In genomic region chr12:73982533-73982932, GRCm38 (mm10) we compare ENCODE assay signal across 9 mouse cellular contexts. TPM values are rescaled to one million over a fixed set of nuclear protein-coding genes. Genes with fewer than 3 reads are reported as not detected.
A peak's percentile ranks its signal among the peaks of the same experiment; 100 is the strongest.
DNase-seq lines count a peak whose midpoint lies in the region; ATAC-seq and TF ChIP-seq lines count a peak whose summit lies in the region.
"Had no signal": no experiment of that assay in that cellular context is flagged by ENCODE, and none has a peak within 500 bp of the region (broad histone marks: within the 10 kb centered on the region; RNA-seq: fewer than 3 reads in every experiment).

No protein-coding gene starts in this region.

- no peak for TF ChIP-seq CTCF in heart, adult 2 months (IDR thresholded peaks at IDR 0.05)
- no peak for TF ChIP-seq CTCF in kidney, postnatal 0 days (IDR thresholded peaks at IDR 0.05; ENCODE audit: low read depth)

- TF ChIP-seq POLR2A in heart, adult 2 months (IDR thresholded peaks at IDR 0.05; ENCODE audit: insufficient read depth, low read depth, low read length), result no peak

- no peak overlapping the region for H3K9ac ChIP-seq in kidney, embryonic 14.5 days (ENCODE audit: low read depth, low read length)
- no peak overlapping the region for H3K9ac ChIP-seq in heart, adult 2 months (ENCODE audit: low read depth, low read length)
- H3K9ac ChIP-seq in kidney, postnatal 0 days (ENCODE audit: low read depth, low read length), result no peak overlapping the region

- intact Hi-C loops in heart, adult 2 months (cut with DNase I), result no loop called here

- no peak for ATAC-seq in kidney, embryonic 14.5 days (ENCODE audit: low FRiP score, low TSS enrichment)
- ATAC-seq in kidney, postnatal 0 days (replicated peaks; ENCODE audit: low FRiP score, low read depth), result peak; percentile 74

- no peak overlapping the region for H3K4me3 ChIP-seq in kidney, embryonic 14.5 days (ENCODE audit: low read length)
- no peak overlapping the region for H3K4me3 ChIP-seq in heart, adult 2 months
- no peak overlapping the region for H3K4me3 ChIP-seq in kidney, postnatal 0 days (replicated peaks; ENCODE audit: low read depth, low read length)
- H3K4me3 ChIP-seq: megakaryocyte, embryonic 14.5 days had no signal

- no peaks in the 10 kb centered on the region for H3K79me2 ChIP-seq in heart, adult 2 months (replicated peaks; ENCODE audit: control insufficient read depth, insufficient read depth, low read length)

- H3K4me1 ChIP-seq in kidney, embryonic 14.5 days (ENCODE audit: control insufficient read depth, insufficient read depth, low read length), result no peaks in the 10 kb centered on the region
- peaks cover 1% of the 10 kb centered on the region for H3K4me1 ChIP-seq in heart, adult 2 months (ENCODE audit: control insufficient read depth, insufficient read depth, low read length)
- no peaks in the 10 kb centered on the region for H3K4me1 ChIP-seq in kidney, postnatal 0 days (replicated peaks; ENCODE audit: insufficient read depth, low read length)

- DNase-seq in kidney, adult 11 months, result peak; percentile 68
- peak; percentile 77 for DNase-seq in cerebellum, adult 11-12 months
- peak; percentile 63 to 64 for DNase-seq in heart, adult 2 months
- peak; percentile 72 for DNase-seq in kidney, postnatal 0 days (ENCODE audit: low spot score)
- DNase-seq in lung, postnatal 10 days, result peak; percentile 89
- peak; percentile 38 for DNase-seq in urinary bladder, postnatal 25 days (ENCODE audit: low spot score)
- no peak for DNase-seq in thymus, adult 18-20 months

- no peak overlapping the region for H3K4me2 ChIP-seq in kidney, embryonic 14.5 days (replicated peaks; ENCODE audit: low read depth, low read length)
- H3K4me2 ChIP-seq in kidney, postnatal 0 days (ENCODE audit: low read length), result no peak overlapping the region

- H3K9me3 ChIP-seq in kidney, embryonic 14.5 days (ENCODE audit: control insufficient read depth, low read length), result no peaks in the 10 kb centered on the region
- no peaks in the 10 kb centered on the region for H3K9me3 ChIP-seq in kidney, postnatal 0 days (replicated peaks; ENCODE audit: low read length)
- H3K9me3 ChIP-seq: megakaryocyte, embryonic 14.5 days had no signal

- H3K27me3 ChIP-seq in kidney, embryonic 14.5 days (ENCODE audit: control insufficient read depth, insufficient read depth, low read length), result no peaks in the 10 kb centered on the region
- H3K27me3 ChIP-seq in heart, adult 2 months (ENCODE audit: control insufficient read depth, insufficient read depth, low read length), result no peaks in the 10 kb centered on the region
- H3K27me3 ChIP-seq in kidney, postnatal 0 days (ENCODE audit: insufficient read depth, low read length), result no peaks in the 10 kb centered on the region
- H3K27me3 ChIP-seq: megakaryocyte, embryonic 14.5 days had no signal

- H3K27ac ChIP-seq in kidney, embryonic 14.5 days (ENCODE audit: low read depth, low read length), result no peak overlapping the region
- no peak overlapping the region for H3K27ac ChIP-seq in heart, adult 2 months
- no peak overlapping the region for H3K27ac ChIP-seq in kidney, postnatal 0 days

- no peak for TF ChIP-seq EP300 in heart, adult 2 months (IDR thresholded peaks at IDR 0.05; ENCODE audit: insufficient read depth, low read depth, low read length)

- peaks cover 71% of the 10 kb centered on the region for H3K36me3 ChIP-seq in kidney, embryonic 14.5 days (ENCODE audit: control insufficient read depth, insufficient read depth, low read length)
- H3K36me3 ChIP-seq in heart, adult 2 months (ENCODE audit: control insufficient read depth, insufficient read depth, low read length), result peaks cover 3% of the 10 kb centered on the region
- peaks cover 17% of the 10 kb centered on the region for H3K36me3 ChIP-seq in kidney, postnatal 0 days (ENCODE audit: insufficient read depth, low read length)

- WGBS in kidney, embryonic 14.5 days, result 76% methylated on average over 14 of the region's 14 CpGs
- WGBS in heart, adult 2 months, result 25% methylated on average over 14 of the region's 14 CpGs
- 44% methylated on average over 14 of the region's 14 CpGs for WGBS in kidney, postnatal 0 days

RNA-seq across cellular contexts. Expression of gene Syt16, which starts 14.9 kb away (rescaled TPM):
- polyA plus RNA-seq in kidney, embryonic 14.5 days (2014; fragmentation: Nextera tagmentation; extraction: Ambion mirVana), result 0.24 and 1.2 TPM in 2 replicates
- not detected for total RNA-seq in heart, adult 2 months (2021)
- 0.10 and 0.35 TPM in 2 replicates for polyA plus RNA-seq in heart, adult 2 months (2012; rRNA removed)
- polyA plus RNA-seq in kidney, postnatal 0 days (2015; fragmentation: Nextera tagmentation; extraction: Ambion mirVana), result 0.36 and 0.67 TPM in 2 replicates

RNA-seq across cellular contexts. Expression of gene Snapc1, which starts 18.3 kb away (rescaled TPM):
- 15.1 and 16.1 TPM in 2 replicates for polyA plus RNA-seq in kidney, embryonic 14.5 days (2014; fragmentation: Nextera tagmentation; extraction: Ambion mirVana)
- 10 to 100 TPM; 10.9 to 12.8 TPM for total RNA-seq in heart, adult 2 months (2021)
- 5.0 and 8.6 TPM in 2 replicates for polyA plus RNA-seq in heart, adult 2 months (2012; rRNA removed)
- polyA plus RNA-seq in kidney, postnatal 0 days (2015; fragmentation: Nextera tagmentation; extraction: Ambion mirVana), result 12.4 and 12.6 TPM in 2 replicates

RNA-seq across cellular contexts. Expression of gene Gm49321, which starts 45.1 kb away (rescaled TPM):
- polyA plus RNA-seq in kidney, embryonic 14.5 days (2014; fragmentation: Nextera tagmentation; extraction: Ambion mirVana), result 8.7 and 13.9 TPM in 2 replicates
- total RNA-seq in heart, adult 2 months (2021), result 1 to 10 TPM; 6.9 to 7.2 TPM
- not detected in 2 replicates for polyA plus RNA-seq in heart, adult 2 months (2012; rRNA removed)
- polyA plus RNA-seq in kidney, postnatal 0 days (2015; fragmentation: Nextera tagmentation; extraction: Ambion mirVana), result 8.1 and 8.5 TPM in 2 replicates

Comparison
In these comparisons a context has a peak if more than half of its experiments do, and no peak if none do; other contexts are left out.
1. DNase-seq: peak in kidney, adult 11 months (single experiment), cerebellum, adult 11-12 months (single experiment), heart, adult 2 months (2 of 2), kidney, postnatal 0 days (single experiment), lung, postnatal 10 days (single experiment) and urinary bladder, postnatal 25 days (single experiment); none in thymus, adult 18-20 months (0 of 2).